Mouse (Mus musculus) frontal cortex, postnatal 25 days (tissue): Measurements from ENCODE around the gene Syt9.
"Not testable (repeated sequence)": the region's sequence is repeated elsewhere in the genome, so short reads cannot be mapped to it uniquely, and the experiment has no call there.

Experiments used
- DNase-seq, 2 experiments: peaks; one replicate each; pipeline ENCODE4 v3.0.0; 2022; ENCODE audit warnings: low spot score in 2 of 2

The Syt9 gene

GRCm38 (mm10) chr7:107461167-107461566 lies 90.6 kb downstream of the Syt9 start:
- no peak for DNase-seq

GRCm38 (mm10) chr7:107461699-107462440 lies 91.3 kb downstream of the Syt9 start:
- no peak for DNase-seq

- no peak for DNase-seq
Measured at GRCm38 (mm10) chr7:107462962-107463361, 92.4 kb downstream of the Syt9 start.

- DNase-seq = no peak
Measured at GRCm38 (mm10) chr7:107465081-107465480, 94.6 kb downstream of the Syt9 start.

- no peak for DNase-seq
Measured at GRCm38 (mm10) chr7:107478979-107479965, 108.7 kb downstream of the Syt9 start.

GRCm38 (mm10) chr7:107485709-107486108 lies 115.2 kb downstream of the Syt9 start:
- not testable (repeated sequence) for DNase-seq

- DNase-seq = no peak
Measured at GRCm38 (mm10) chr7:107495428-107495827, 124.9 kb downstream of the Syt9 start.

- DNase-seq = no peak
Measured at GRCm38 (mm10) chr7:107496923-107497322, 126.4 kb downstream of the Syt9 start.

- DNase-seq = no peak
Measured at GRCm38 (mm10) chr7:107500641-107501040, 130.1 kb downstream of the Syt9 start.

GRCm38 (mm10) chr7:107504761-107505712 lies 134.5 kb downstream of the Syt9 start:
- no peak for DNase-seq

- no peak for DNase-seq
Measured at GRCm38 (mm10) chr7:107507920-107508319, 137.4 kb downstream of the Syt9 start.

- DNase-seq = no peak
Measured at GRCm38 (mm10) chr7:107509740-107510139, 139.2 kb downstream of the Syt9 start.

- no peak for DNase-seq
Measured at GRCm38 (mm10) chr7:107516704-107517410, 146.3 kb downstream of the Syt9 start.

GRCm38 (mm10) chr7:107519256-107520025 lies 148.9 kb downstream of the Syt9 start:
- DNase-seq = no peak

GRCm38 (mm10) chr7:107521411-107521810 lies 150.9 kb downstream of the Syt9 start:
- no peak for DNase-seq

- peak; percentile 25 to 46 for DNase-seq
Measured at GRCm38 (mm10) chr7:107526299-107526698, 155.8 kb downstream of the Syt9 start.

GRCm38 (mm10) chr7:107528169-107528772 lies 157.7 kb downstream of the Syt9 start:
- no peak for DNase-seq

- DNase-seq = no peak
Measured at GRCm38 (mm10) chr7:107529364-107529763, 158.8 kb downstream of the Syt9 start.

GRCm38 (mm10) chr7:107535311-107535710 lies 164.8 kb downstream of the Syt9 start:
- DNase-seq = no peak

- DNase-seq = no peak
Measured at GRCm38 (mm10) chr7:107536516-107536915, 166.0 kb downstream of the Syt9 start.
